Mouse (Mus musculus): ENCODE data around the gene Plac9b. TPM values are rescaled to one million over a fixed set of nuclear protein-coding genes. Genes with fewer than 3 reads are reported as not detected.

The Plac9b gene
- polyA plus RNA-seq (2012): not detected in 2 replicates

DNA sequence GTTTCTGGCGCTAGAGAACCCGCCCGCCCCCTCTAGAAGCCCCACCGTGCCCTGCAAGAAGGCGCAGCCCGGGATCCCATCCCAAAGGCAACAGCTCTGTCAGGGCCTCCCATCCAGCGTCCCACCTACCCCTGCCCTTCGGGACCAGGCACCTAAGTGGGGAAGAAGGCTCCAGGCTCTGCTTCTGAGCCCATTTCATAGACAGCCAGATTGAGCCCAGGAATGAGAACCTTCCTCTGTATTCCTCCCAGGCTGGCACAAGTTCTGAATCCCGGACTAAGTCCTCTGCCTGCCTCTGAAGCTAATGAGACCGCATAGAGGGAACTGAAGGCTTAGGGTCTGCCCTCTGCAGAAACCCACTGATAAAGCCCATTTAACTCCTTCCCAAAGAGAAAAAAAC lies at the start of gene Plac9b:
TSS of gene Plac9b (minus strand) at position 101 of the 400 bp plus-strand sequence.

GRCm38 (mm10) chr14:26206926-26207247 lies 24.6 kb upstream of the Plac9b start, which contains the start of gene Tmem254b:
Tmem254b (minus strand) TSS chr14:26207041.

DNA sequence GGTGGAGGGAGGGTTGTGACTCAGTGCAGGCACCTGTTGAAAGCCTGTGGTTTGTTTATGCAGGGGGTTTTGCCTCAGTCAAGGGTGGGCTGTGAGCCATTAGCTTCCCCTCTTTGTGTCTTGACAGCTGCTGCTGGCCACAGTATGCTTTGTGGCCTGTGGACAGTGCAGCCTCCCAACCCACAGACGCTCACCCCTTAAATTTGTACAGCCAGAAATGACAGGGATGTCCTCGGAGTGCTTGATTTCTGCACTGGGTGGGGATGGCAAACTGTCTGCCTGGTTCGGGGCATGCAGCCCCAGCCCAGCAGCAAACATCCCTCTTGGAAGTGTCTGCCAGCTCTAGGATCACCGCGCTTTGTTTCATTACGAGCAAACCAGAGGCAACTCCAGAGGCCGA lies 64.1 kb downstream of the Plac9b start, which contains the start of gene Duxbl2:
TSS of gene Duxbl2 (plus strand) at position 200 of the 400 bp plus-strand sequence.

Other genes with a start within 250 kb of the Plac9b start
- gene Cphx1, start 244.2 kb downstream of the Plac9b start, polyA plus RNA-seq (2012): not detected in 2 replicates
- not detected in 2 replicates for gene Duxbl1, start 203.9 kb downstream of the Plac9b start, polyA plus RNA-seq (2012)
- gene Gm9780, start 139.8 kb downstream of the Plac9b start, polyA plus RNA-seq (2012): 0.55 TPM in 1 of 2 replicates, not detected in the other
- 20.9 TPM in 2 replicates for gene Tmem254c, start 115.1 kb downstream of the Plac9b start, polyA plus RNA-seq (2012)
- gene Cphx2, start 101.0 kb downstream of the Plac9b start, polyA plus RNA-seq (2012): not detected in 2 replicates
- gene Cphx3, start 100.2 kb downstream of the Plac9b start, polyA plus RNA-seq (2012): not detected in 2 replicates
- gene Duxbl2, start 64.1 kb downstream of the Plac9b start, polyA plus RNA-seq (2012): not detected in 2 replicates
- 3.2 and 4.6 TPM in 2 replicates for gene Tmem254b, start 24.6 kb upstream of the Plac9b start, polyA plus RNA-seq (2012)
- not detected in 2 replicates for gene Duxbl3, start 75.5 kb upstream of the Plac9b start, polyA plus RNA-seq (2012)

All from megakaryocyte-erythroid progenitor cell, adult 5 weeks (primary cell).